Mouse (Mus musculus): ENCODE results near the gene Ptpn22. TPM values are rescaled to one million over a fixed set of nuclear protein-coding genes. Genes with fewer than 3 reads are reported as not detected.

The Ptpn22 gene
- total RNA-seq, 2 experiments from 2014 or later, result 0.20 to 0.80 TPM

DNA sequence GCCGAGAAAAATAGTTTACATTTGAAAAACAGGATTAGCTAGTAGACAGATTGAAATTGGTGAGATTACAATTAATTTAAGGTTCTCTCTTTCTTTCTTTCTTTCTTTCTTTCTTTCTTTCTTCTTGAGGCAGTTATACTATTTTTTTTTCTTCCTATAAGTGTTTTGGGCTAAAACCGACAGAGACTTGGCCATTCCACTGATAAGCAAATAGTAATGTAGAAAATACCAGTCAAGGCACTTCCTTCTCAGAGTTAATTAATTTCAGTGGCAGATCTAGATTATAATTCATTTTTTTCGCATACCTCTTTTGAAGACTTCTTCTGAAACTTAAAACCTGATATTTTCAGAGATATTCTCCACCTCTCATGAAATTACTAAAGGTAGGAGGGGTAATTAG is 65.7 kb downstream of the Ptpn22 start:
- DNase-seq, result no peak

DNA sequence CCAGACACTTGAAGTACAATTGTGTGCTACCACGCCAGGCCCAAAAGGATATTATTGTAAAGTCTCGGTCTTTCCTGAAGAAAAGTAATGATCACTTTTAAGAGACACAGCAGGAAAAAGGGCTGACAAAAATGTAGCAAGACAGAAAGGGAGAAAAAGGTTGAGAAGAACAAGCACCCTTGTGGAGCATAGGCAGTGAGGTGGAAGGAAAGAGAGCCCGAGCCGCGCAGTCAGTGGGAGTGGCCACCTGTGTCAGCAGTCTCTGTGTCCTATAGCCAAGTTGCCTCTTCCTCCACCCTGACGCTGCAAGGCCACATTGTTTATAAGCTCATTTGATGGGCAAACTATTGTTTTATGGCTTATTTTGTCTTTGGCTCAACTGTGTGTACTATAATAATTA is 67.9 kb downstream of the Ptpn22 start:
- DNase-seq, result no peak

DNA sequence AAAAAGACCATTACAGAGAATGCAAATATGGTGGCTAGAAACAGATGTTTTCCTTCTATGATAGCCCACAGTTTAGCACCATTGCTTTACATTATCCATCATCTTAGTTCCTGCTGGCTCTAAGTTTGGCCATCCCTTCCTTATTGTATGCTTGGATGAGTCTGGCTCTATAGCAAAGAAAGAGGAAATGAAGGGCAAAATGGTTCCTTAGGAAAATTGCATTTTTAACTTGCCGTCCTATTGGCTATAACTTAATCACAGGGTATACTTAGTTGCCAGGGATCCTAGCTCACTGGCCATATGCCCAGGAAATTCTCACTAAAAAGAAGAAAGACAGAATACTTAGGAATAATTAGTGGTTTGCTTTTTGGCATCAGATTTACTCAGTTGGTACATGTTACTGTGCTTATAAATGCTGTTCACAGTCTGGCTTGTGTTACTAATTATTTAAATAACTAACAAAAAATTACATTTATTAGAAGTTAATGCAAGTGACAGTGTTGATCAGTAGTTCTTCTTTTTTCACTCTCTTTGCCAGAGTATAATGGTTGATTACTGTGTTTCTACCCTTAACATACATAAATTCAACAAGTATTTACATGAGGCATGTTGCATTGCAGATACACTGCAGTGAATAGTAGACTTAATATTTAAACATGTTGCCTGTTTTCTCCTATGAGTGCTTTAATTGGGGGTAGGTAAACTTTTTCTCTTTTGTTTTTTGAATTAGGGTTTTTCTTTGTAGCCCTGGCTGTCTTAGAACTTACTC is 85.4 kb downstream of the Ptpn22 start:
- DNase-seq, result no peak

DNA sequence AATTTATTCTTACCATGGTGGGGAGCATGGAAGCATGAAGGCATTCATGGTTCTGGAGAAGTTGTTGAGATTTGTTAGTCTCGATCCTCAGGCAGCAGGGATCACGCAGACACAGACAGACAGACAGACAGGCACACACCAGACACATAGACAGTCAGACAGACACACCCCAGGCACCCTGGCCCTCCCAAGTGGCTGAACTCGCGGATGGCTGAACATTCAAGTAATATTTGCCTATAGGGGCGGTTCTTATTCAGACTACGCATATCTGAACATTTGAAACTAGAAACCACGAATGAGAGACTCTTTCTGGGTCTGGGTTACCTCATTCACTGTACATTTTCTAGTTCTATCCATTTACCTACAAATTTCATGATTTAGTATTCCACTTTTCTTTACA is 89.1 kb downstream of the Ptpn22 start:
- DNase-seq, result no peak

DNA sequence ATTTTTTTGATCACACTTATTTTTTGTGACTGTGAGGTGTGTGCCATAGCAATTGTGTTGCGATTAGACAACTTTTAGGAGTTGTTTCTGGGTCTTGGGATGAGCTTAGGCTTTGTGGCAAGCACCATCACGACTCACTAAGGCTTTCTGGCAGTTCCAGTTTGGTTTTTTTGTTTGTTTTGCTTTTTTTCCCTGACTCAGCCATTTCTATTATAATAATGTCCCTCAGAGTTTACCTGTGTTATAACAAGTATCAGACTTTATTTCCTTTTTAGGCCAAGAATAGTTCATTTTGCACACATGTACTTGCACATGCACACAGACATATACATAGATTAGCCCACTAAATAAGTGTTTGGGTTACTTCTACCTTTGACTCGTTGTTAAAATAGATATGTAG is 101.0 kb downstream of the Ptpn22 start:
- no peak for DNase-seq

Other genes starting within 250 kb of the Ptpn22 start
- 1 to 10 TPM in 1 of 2 experiments, not detected in 1; 4.3 TPM for gene Atg4a-ps, start 213.7 kb upstream of the Ptpn22 start, total RNA-seq (2021)
- 1 to 10 TPM; 5.2 TPM for gene Olfml3, start 121.8 kb upstream of the Ptpn22 start, total RNA-seq (2021)
- not detected for gene Gm10964, start 120.4 kb upstream of the Ptpn22 start, total RNA-seq (2021)
- gene Hipk1, start 68.2 kb upstream of the Ptpn22 start, total RNA-seq (2021), result 10 to 100 TPM; 53.5 to 56.8 TPM
- 1 to 10 TPM; 2.8 to 5.0 TPM for gene Dclre1b, start 50.4 kb upstream of the Ptpn22 start, total RNA-seq (2021)
- gene Ap4b1, start 50.3 kb upstream of the Ptpn22 start, total RNA-seq (2021), result 10 to 100 TPM in 1 of 2 experiments, 1 to 10 TPM in 1; 7.0 to 11.5 TPM
- gene Gm43064, start 50.2 kb upstream of the Ptpn22 start, total RNA-seq (2021), result under 1 TPM; 0.29 to 0.43 TPM
- gene Bcl2l15, start 27.2 kb upstream of the Ptpn22 start, total RNA-seq (2021), result under 1 TPM; 0.56 to 0.70 TPM
- gene Rsbn1, start 54.3 kb downstream of the Ptpn22 start, total RNA-seq (2021), result 1 to 10 TPM; 5.3 to 5.4 TPM
- 1 to 10 TPM; 4.2 to 5.8 TPM for gene Phtf1, start 108.3 kb downstream of the Ptpn22 start, total RNA-seq (2021)

All from gastrocnemius, postnatal 25 days (tissue).